Mouse (Mus musculus) gonadal fat pad, adult 2 months (tissue): ENCODE measurements around the gene Etv6. TPM values are rescaled to one million over a fixed set of nuclear protein-coding genes. Genes with fewer than 3 reads are reported as not detected.

Experiments
- DNase-seq: peaks from one replicate; pipeline ENCODE4 v3.0.0-alpha.2; 2012; ENCODE audit warnings: low read depth
- polyA plus RNA-seq: library from polyadenylated mRNA; depleted of rRNA; stranded (reverse); fragments of >200 nt; gene quantifications from 2 replicates; pipeline ENCODE4 v1.2.3, GENCODE M21; 2012

Gene Etv6
- polyA plus RNA-seq, 1 experiment, result 20.6 TPM

DNA sequence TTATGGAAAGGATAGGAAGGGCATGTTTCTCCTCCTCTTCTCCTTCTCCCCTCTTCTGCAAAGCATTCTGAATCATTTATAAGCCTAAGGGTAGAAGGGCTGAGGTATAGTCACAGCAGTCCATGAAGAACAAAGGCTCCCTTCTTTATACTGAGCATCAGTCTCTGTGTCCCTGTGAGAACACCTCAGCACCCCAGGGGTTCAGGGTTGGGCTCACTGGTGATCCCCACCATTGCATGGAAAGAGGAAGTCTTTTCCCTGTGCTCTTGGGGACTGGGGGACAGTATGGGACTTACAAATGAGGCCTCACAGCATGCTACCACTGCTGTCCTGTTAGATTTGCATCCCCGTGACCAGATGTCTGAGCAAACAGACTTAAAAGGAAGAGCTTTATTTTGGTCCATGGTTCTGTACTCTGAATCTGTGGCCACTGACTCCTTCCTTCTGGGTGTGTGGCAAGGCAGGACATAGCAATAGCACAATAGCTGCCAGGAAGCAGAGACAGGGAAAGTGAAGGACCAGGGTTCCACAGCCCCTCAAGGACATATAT, 106.2 kb downstream of the Etv6 start:
- DNase-seq, result no peak

DNA sequence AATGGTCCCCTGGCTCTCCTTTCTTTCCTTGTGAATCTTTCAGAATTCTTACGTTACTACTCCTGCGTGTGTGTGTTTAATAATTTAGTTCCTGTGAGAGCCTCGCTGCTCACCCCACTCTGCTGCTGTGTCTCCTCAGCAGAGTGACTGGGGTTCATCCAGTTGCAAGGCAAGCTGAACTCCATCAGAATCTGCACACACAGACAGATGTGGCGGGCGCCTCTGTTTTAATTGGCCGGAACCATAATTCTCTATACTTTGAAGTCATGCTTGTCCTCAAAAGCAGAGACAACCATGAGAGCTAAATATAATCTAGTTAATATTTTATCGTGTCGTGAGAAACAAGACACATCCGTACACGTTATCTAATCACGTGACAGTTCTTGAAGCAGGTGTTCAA, 107.2 kb downstream of the Etv6 start:
- no peak for DNase-seq

DNA sequence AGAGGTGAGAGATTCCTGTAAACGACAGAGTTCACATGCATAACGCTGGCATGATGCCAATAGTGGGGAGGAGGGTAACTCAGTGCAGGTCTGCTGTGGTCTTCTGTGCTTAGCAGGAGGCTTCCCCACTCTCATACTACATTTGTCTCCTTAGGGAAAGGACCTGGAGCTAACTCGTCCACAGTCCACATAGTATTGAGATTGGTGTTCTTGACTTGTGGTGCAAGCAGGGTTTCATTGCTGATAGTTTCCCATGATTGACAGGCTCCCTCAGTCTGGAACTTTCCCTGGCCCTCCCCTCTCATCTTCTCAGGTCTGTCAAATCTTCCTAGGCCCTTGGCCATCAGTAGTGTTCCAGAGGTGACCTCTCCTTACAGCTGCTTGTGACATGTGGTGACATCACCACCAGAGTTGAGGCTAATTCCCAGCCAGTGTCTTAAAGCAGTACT, 108.2 kb downstream of the Etv6 start:
- no peak for DNase-seq

DNA sequence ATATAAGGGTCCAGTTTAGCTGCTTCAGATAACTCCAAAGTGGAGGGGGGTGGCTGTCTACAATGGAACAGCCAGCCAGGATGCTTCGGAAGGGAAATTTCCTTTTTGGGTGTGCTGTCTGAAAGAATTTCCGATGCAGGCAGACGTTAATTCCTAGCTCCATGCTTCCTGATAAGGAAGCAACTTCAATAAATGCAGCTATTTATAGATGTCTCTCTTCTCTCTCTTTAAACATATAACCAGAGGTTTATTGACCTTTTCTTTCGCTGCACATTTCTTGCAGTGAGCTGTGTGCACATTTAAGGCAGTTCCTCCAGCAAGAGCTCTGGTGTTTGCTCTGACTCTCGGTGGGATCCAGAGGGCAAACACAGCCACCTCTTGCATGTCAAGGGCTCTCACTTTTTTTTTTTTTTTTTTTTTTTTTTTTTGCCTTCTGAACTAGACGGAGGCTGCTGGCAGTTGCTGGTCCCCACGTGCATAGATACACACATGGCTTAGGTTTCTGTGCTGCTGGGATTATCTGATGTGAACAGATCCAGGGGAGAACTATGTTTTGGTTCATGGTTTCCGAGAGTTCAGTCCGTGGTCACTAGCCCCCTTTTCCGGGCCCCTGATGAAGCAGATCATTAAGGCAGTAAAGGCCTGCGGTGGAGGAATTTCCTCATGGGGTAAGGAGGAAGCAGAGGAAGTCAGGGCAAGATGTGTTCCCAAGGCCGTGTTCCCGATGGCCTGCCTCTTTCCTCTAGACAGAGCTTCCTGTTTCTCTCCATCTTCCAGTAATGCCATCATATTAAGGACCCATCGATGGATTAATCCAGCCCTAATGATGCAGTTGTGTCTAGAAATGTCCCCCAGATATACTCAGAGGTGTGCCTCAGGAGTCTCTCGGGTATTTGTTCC, 109.0 kb downstream of the Etv6 start:
- no peak for DNase-seq

DNA sequence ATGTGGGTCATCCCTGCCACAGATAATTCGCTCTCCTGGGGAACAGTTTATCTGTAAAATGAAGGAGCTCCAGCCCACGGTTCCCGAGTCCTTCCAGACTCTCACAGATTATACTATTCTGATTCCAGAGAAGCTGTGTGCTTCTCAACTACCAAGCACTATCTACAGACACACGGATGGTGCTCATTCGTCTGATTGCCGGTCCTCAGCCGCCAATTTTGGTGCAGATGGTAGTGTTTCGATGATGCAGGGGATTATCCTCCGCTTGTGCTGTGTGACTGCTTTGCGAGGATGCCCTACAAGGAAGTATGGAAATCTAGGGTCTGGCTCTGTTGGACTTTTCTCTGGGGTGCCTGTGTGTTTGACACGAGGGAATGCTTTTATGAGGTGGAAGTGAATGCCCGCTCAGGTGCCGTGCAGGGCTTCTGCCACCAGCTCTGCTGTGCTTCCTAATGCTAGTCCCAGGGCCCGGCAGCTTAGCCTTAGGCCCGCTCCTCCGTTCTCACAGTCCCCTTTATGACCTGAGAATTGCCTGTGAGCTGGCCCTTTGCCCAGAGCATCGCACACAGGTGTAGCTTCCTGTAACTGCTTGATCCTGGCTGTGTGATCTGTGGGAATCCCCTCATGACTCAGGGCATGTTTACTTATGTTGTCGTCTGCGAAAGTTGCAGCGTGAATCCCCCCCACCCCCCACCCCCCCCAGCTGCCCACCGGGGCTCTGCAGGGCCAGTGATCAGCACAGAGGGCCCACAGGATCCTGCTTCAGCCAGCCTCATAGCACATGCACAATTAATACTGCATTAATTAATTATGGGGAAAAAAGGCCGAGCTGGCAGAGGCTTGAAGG, 112.3 kb downstream of the Etv6 start:
- DNase-seq, result no peak

DNA sequence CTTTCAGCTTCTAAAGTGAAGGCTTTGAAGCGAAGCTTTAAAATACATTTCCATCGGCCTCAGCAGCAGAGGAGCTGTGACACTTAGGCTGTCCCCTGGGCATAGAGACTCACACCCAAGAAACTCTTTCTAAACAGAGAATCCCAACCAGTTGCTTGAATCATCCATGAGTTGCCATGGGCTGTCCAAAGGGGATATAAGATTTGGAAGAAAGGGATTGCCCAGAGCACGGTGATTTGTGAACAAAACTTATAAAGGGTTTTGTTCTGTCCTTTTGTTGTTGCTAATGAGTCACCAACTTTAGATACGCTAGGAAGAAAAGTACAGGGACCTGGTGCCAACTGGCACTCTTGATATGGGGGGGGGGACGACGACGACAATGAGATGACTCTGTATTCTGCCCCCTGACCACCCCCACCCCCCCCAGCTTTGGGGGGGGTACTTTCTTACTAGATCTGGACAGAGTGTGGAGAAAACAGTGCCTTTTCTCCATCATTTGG, 113.0 kb downstream of the Etv6 start:
- no peak for DNase-seq

DNA sequence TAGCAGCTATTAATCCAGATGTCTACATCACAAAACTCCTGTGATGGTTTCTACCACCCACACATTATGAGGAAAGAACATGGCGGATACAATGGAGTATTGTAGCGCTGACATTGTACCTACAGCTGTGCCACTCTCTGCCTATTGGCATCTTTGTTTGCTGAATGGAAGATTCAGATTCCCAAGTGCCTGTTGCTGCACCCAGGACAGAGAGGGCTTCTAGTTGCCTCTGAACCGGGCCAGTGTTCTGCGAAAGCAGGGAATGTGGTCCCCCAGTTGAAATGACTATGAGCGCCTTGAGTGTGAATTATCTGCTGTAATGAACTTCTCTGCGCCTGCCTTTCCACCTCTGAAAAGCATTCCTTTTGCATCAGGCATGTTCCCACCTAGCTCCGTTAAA, 114.1 kb downstream of the Etv6 start:
- DNase-seq, result no peak

DNA sequence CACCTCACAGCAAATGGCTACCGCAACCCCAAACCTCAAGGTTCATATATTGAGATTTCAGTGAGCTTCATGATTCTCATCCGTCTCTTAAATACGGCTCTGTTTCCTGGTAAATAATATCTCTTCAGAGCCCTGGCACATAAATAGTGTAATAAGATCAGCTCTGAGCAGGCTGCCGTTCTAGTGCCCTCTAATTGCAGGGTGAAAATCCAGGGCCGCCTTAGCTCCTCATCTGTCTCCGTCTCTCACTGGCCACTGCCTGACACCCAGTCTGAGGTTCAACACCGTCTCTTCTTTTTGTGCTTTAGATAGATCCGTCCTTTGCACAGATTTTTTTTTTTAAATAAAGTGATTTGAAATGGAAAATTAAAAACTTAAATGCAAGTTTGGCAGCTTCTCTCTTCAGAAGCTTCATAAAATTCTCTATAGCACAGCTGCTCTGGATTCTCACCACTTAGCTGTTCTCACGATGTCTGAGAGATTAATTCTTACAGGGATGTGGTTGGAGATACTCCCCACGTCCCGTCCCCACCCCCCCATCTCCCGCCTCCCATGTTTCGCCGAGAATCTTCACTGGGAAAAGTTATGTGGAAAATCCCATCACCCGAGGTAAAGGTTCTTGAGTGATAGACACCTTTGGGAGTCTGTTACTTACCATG, 115.7 kb downstream of the Etv6 start:
- DNase-seq, result no peak

DNA sequence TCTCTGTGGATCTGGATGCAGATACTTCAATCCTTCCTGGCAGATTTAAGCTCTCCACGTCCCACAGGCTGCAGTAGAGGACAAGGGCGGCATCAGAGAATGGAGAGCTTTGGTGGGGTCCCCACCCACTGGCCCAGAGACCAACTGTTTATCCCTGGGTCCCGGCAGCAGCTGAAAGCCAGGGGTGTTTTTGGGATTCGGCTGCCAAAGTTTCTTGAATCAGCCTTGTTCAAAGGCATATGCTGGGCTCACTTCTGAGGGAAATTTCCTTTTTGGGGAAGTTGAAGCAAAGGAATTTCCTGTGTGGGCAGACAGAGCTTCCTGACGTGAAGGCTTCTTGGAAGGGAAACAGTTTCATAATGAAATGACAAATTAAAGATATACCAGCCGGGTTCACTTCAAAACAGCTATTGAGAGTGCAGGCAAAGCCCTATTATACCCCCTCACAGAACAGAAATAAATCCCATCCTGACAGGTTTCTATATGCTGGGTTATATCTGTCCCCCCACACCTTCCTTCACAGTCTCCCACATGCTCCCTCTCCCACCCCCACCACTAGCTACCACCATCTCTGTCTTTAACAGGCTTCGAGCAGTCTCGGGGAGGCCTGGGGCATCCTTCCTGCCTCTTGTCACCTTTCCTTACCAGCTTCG, 116.5 kb downstream of the Etv6 start:
- DNase-seq, result no peak

DNA sequence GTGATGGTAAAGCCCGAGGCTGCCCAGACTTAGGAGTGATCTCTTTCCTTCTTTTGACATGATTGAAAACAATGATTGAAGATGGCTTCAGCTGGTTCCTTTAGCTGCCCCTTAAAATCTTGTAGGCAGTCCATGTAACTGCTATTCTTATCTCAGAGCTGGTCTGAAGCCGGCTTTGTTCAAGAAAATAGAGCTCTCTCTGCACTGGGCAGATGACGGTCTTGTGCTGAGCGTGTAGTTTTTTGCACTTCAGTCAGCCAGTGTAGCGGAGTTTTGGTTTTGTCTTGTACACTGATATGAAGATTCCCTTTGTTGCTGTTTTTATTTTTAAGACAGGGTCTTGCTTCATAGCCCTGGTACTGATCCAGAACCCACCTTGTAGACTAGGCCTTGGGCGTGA, 117.0 kb downstream of the Etv6 start:
- no peak for DNase-seq

DNA sequence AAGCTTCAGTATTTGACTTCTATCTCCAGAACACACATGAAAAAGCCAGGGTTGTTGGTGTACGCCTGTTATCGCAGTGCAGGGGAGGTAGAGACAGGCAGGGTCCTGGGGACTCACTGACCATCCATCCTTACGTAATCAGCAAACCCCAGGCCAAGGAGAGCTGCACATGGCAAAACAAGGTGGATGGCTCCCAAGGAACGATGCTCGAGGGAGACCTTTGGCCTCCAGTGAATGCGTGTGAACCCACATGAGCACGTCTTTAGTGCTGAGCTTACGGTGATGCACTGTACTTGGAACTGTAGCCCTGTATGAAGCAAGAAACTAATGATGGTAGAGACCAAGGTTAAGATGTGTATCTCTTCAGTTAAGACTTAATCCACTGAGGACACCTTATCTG, 119.2 kb downstream of the Etv6 start:
- DNase-seq, result no peak

DNA sequence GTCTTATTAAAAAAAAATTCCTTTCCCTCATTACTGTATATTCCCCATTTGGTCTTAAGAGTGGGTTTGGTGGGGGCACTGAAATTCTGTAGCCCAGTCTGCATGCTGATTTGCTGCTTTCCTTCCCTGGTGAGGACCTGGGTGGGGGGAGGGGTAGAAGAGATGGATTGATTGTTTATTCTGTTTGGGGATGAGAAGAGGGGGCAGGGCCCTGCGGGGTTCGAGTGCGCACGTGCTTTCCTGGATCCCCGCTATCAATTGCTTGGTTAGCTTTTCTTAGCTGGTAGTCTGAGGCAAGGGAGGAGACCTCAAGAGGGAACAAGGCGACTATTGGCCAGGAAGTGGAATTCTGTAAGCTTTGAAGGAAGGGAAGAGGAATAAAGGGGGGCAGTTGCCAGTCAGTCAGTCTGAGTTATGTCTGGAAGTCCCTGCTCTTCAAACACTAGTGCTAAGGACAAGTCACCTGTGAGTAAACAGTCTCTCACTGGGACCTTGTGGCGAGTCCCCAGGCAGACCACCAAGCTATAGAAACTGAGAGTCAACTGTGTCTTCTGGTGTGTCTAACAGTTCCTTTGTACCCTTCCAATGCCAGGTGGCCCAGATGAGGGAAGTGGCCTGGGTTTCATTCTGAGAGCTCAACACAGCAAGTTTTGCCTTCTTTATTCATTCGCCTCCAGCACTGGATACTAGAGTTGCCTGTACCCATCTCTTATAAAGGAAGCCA, 120.6 kb downstream of the Etv6 start:
- DNase-seq, result no peak

DNA sequence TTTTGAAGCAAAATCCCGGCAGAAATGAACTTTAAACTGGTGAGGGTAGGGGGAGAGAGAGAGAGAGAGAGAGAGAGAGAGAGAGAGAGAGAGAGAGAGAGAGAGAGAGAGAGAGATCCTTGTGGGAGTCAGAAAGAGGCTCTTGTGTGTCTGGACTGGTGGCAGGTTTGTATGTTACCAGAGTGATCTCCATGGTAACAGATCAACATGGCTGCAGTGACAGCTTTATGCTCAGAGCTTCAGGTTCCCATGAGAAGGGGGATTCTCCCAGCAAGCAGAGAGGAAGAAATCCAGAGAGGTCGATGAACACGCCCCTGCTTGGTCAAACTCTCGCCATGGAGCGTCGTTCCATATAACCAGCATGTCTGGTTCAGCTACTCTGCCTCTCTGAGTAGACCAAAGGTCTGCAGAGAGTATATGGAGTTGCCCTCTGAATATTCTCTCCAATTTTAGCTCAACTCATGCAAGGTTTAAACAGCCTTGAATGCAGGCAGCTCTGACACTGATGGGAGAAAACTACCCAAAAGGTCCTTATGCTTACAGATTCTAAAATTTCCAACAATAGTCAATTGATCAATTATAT, 122.1 kb downstream of the Etv6 start:
- DNase-seq, result no peak

DNA sequence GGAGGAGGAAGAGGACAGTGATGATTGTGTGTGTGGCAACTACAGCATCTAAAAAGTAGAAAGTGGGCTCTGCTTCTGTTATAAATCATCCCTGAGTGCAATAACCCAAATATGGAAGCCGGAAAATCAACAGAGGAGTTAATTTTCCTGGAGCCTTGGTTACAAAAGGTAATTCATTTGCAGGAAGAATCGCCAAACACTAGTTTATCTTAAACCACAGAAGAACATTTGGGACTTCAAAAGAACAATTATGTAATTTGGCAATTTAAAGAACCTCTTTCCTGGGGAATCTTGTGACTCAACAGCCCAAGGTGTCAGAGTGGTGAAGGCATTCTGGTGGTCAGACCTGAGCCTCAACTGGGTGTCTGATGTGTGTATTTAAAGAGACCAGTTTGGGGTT, 122.7 kb downstream of the Etv6 start:
- DNase-seq, result no peak

DNA sequence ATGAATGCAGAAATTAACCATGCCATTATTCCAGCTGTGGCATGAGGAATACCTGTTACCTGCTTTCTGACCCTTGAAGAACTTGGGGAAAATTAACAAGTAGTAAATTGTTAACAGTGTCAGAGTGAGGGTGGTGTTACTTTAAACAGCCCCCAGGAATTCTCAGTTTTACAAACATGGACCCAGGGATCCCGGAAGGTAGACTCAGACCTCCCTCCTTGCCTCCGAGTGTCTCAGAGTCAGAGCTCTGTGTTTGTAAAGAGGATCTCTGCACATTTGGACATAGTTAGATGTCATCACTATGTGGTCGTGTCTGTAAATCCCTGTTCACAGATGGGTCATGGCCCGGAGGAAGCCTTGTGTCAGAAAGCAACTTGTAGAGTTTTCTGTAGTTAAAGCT, 124.2 kb downstream of the Etv6 start:
- no peak for DNase-seq

DNA sequence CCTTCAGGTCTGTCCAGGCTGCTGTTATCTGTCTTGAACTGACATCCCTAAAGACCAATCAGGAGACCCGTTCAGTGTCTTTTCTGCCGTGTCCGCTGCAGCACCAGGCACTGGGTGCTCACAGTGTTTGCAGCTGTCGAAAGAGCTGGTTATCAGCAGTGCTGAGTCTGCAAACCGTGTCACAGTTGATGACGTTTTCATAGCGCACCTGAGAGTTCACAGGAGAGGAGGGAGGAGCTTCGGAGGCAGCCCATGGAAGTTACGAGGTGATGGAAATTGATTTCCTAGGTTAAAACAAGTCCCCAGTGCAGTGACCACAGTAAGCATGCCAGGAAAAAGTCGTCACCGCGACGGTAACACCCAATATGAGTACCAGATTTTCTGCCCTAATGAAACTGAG, 125.5 kb downstream of the Etv6 start:
- no peak for DNase-seq

DNA sequence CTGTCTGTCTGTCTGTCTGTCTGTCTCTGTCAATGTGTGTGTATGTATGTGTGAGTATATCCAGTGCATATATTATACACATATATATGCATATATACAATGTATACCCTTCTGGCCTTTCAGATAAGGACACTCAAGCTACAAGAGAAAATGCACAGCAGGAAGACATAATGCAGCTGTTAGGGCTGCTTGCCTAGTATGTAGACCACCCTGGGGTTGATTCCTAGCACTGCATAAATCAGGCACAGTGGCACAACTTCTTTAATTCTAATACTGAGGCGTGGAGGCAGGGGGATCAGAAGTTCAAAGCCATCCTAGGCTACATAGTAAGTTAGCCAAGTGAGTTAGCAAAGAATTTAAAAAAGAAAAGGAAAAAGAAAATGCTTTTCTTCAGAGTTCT, 127.8 kb downstream of the Etv6 start:
- no peak for DNase-seq

DNA sequence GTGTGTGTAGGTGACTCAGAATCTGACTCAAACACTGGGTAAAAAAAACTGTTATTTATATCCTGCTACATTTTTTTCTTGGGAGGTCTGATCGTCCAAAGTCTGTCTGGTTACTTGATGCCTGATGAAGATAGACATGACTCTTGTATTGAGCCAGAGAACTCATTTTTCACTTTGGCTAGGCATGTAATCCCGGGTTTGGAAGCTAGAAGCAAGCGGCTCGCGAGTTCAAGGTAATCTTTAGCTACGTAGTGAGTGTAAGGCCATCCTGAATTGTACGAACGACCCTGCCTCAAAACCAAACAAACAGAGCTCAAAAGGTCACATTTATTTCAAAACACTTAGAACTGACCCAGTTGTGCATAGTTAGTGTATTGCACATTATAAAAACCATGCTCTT, 128.9 kb downstream of the Etv6 start:
- DNase-seq, result no peak

DNA sequence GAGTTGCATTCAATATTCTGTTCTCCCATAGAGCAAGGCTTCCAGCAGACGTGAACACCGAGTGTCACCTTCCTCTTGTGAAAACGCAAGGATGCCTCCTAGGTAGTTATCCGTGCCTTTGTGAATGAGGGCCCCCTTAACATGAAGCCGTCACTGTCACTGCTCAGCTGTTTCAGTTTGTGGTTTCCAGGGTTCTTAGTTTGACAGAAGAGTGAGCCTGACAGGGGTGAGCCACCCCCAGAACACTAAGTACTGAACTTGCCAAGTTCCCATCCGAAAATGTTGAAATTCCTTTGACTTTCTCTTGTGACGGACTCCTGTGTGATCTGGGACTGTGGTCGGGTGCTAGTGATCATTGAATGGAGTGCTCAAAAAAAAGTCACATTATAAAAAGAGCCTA, 129.5 kb downstream of the Etv6 start:
- DNase-seq, result no peak

DNA sequence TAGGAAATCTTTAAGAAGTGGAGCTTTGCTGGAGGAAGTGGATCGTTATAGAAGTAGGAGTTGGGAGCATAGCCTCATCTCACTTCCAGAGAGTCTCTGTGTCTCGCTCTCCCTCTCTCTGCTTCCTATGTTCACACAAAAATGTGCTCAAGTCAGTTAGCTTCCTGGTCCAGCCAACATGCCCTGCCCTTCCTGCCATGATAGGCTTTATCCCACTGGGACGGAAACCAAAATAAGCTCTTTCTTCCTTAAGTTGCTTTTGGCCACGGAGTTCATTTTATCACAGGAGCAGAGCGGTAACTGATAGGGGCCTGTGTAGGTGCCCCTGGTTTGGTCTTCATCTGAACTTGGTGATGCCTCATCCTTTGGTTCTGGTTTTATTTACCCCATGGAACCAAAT, 132.5 kb downstream of the Etv6 start:
- DNase-seq, result no peak
